Mouse (Mus musculus) myocyte (in vitro differentiated cells): ENCODE data around the gene Mup21.

ENCODE experiments used
- CEBPB ChIP-seq: IDR thresholded peaks from 2 replicates; pipeline ENCODE4 v1.6.1; 2011; ENCODE audit warnings: mild to moderate bottlenecking, moderate library complexity; ENCODE audit not compliant: poor library complexity, insufficient read depth, severe bottlenecking
- E2F4 ChIP-seq: IDR thresholded peaks from one replicate; pipeline ENCODE4 v1.6.1; 2011; ENCODE audit warnings: mild to moderate bottlenecking, control low read depth, moderate library complexity; ENCODE audit not compliant: insufficient read depth
- MAX ChIP-seq: IDR thresholded peaks from one replicate; pipeline ENCODE4 v1.6.1; 2011; ENCODE audit warnings: low read depth, mild to moderate bottlenecking, control low read depth
- MYOD1 ChIP-seq, 3 experiments: IDR thresholded peaks; one replicate each; pipeline ENCODE4 v1.6.1; 2011; ENCODE audit warnings: control low read depth in 2 of 3, low read depth in 2 of 3, mild to moderate bottlenecking in 2 of 3, moderate library complexity in 1 of 3; ENCODE audit not compliant: insufficient read length in 2 of 3, control insufficient read depth in 1 of 3
- MYOG ChIP-seq, 3 experiments: IDR thresholded peaks; one replicate each; pipeline ENCODE4 v1.6.1; 2011; ENCODE audit warnings: control low read depth in 2 of 3, low read depth in 2 of 3, mild to moderate bottlenecking in 2 of 3; ENCODE audit not compliant: insufficient read length in 2 of 3, control insufficient read depth in 1 of 3, insufficient read depth in 1 of 3
- POLR2A ChIP-seq: IDR thresholded peaks from one replicate; pipeline ENCODE4 v1.6.1; 2011; ENCODE audit warnings: low read depth, mild to moderate bottlenecking, control low read depth, moderate library complexity; ENCODE audit not compliant: insufficient read length
- POLR2AphosphoS2 ChIP-seq: IDR thresholded peaks from one replicate; pipeline ENCODE4 v1.6.1; 2011; ENCODE audit warnings: low read depth, control low read depth; ENCODE audit not compliant: insufficient read length
- REST ChIP-seq: IDR thresholded peaks from one replicate; pipeline ENCODE4 v1.6.1; 2011; ENCODE audit warnings: mild to moderate bottlenecking, control low read depth, moderate library complexity; ENCODE audit not compliant: insufficient read depth, insufficient read length
- SRF ChIP-seq: IDR thresholded peaks from one replicate; pipeline ENCODE4 v1.6.1; 2011; ENCODE audit warnings: low read depth; ENCODE audit not compliant: control insufficient read depth, insufficient read length
- TCF12 ChIP-seq: IDR thresholded peaks from one replicate; pipeline ENCODE4 v1.6.1; 2011; ENCODE audit warnings: mild to moderate bottlenecking, control low read depth; ENCODE audit not compliant: poor library complexity, insufficient read depth, severe bottlenecking
- TCF3 ChIP-seq: IDR thresholded peaks from one replicate; pipeline ENCODE4 v1.6.1; 2011; ENCODE audit warnings: low read depth, control low read depth; ENCODE audit not compliant: insufficient read length
- USF1 ChIP-seq: IDR thresholded peaks from one replicate; pipeline ENCODE4 v1.6.1; 2011; ENCODE audit warnings: low read depth, mild to moderate bottlenecking, control low read depth, moderate library complexity

DNA sequence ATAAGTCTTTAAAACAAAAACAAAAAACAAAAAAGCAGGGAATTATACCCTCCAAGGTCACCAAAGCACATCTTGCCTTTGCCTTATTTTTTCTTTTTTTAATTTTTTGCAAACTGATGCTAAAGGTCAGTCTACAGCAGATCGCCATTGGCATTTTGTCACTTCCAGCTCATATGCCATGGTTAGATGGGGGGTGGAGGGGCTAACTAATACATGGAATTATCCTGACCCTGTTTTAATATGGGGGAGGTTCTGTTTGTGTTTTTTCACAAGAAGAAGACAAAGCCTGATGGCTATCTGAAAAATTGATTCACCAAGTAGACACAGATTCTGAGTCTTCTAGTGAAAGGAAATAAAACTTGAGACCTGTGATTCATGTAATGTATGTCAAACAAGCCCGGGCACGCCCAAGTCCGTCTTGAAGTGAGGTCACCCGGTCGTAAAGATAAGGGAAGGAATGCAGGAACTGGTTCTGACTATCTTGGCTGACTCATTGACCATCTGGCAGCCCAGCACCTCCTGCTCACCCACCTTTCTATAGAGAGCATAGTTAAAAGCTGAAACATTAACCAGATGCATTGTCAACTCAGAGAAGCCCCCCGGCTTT lies 49.4 kb upstream of the Mup21 start:
- TF ChIP-seq POLR2A (no peak), E2F4 (no peak), MAX (no peak), USF1 (no peak), SRF (no peak), TCF12 (no peak), MYOG (IDR thresholded peaks at IDR 0.05; ENCODE audit: control insufficient read depth in 1 of 3, insufficient read depth in 1 of 3, insufficient read length in 2 of 3, low read depth in 2 of 3) (no peak), TCF3 (no peak), CEBPB (no peak), POLR2AphosphoS2 (no peak), REST (no peak), MYOD1 (IDR thresholded peaks at IDR 0.05; ENCODE audit: control insufficient read depth in 1 of 3, insufficient read length in 2 of 3, low read depth in 2 of 3) (no peak)
